Mouse (Mus musculus) v-Abl transformed pro-B cells (cell line): ENCODE measurements at regions not wholly inside any gene's neighbourhood (a gene's known extent, or its start where the extent isn't known, plus 50 kb on each side); places are given as distances from the start of the nearest gene placed in this dataset.

ENCODE experiments used
- in situ Hi-C, 2 experiments: fragments of 400-800 bp; cut with MboI; formaldehyde crosslinking; loops; one replicate each; pipeline ENCODE4 v1.15.1; 2025; ENCODE audit not compliant: unreplicated experiment in 2 of 2

DNA sequence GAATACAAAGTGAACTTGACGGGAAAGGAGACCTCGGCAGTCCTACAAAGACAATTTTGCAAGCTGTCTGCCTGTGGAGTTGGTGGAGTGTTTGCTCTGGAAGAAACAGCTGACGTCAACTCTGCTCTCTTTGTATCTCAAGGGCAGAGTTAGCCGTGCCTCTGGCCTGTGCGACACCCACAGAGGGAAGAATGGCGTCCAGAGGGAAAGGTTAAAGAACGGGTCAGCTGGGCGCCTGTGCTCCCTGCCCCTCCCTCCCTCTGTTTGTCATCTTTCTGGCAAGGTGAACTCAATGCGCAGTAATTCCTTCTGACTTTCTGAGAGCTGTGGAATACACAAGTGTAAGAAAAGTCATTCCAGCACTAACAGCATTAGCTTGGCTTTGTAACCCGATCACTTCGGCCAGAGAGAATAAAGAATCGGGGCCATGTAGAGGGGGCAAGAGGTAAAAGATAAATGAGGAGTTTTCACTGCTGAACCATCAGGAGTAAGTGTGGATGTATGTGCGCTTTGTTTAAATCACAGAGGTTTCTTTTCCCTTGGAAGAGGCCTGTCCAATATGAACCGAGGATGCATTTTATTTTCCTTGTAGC lies 474.6 kb upstream of the Got2 start:
- in situ Hi-C loops: loop anchor here in 1 of 2 experiments (10.0 kb wide), 1 partner anchor 128 kb away; no protein-coding TSS in a partner anchor

DNA sequence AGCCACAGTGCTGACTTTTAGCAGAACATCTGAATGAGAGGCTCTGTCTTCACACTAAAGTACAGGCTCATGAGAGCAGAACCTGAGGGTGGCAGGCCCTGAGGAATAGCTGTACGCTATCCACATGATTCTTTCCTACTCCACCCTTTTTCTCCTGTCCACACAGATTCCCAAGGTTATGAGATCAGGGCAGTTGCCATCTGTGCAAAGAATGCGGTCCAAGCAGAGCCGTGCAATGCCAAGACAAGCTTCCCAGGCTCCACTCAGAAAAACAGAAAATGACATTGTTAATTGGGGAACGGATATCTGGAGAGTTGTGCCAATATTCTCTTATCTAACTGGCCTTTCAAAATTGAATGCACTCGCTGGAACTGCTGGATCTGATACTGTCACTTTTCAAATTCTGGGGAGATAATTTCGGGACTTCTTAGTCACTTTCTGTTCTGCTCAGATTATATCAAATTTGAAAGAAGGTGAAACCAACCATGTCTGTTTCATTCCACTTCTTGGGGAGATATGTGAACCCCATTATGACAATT lies 462.3 kb upstream of the Got2 start:
- in situ Hi-C loops: no loop called here

DNA sequence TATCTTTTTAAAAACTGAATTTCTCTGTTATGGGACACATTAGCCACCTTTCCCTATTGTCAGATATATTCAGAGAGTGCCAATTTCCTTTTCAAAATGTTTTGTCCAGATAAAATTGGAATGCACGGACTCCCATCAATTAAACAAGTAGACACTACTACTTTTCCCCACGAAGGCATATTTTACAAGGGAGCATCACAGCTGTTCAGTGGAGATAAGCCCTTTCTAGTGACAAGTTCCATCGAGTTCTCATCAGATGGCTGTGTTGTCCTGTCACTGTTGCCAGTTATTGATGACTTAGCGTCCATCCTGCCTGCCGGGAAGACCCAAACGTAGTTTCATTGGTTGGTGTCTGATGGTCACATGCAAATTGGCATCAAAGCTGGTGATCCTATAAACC lies 461.2 kb upstream of the Got2 start:
- in situ Hi-C loops: no loop called here

DNA sequence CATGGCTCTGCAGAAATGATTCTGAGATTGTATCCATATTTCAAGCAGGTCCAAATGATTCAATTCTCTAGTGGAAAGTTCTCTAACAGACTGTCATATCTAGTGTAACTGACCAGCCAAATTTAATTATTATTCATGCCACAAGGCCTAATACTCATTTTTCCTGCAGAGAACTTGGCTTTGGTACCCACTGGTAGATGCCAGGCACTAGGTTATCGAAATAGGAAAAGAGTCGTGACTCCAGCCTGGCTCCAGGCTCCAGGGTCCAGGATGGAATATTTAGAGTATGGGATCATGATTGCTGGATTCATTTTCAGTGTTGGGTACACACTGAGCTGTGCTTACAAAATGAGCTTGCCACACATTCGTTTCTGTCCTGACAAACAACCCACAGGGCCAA lies 452.4 kb upstream of the Got2 start:
- in situ Hi-C loops: no loop called here

DNA sequence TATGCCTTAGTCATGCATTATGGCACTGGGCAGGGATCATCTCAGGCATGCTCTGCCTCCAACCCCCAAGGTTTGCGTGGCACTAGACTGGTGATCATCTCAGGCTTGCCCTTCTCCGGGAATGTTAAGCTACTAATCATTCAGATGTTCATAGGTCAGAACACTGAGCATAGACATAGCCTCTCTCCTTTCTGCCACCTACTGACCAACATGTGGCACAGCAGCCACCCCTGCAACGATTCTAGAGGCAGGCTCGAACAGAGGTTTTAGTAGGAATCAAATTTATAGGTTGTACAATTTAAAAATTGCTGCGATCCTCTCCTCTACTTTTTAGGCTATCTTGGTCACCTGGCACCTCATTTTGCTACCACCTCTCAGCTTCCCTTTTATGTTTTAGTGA lies 430.0 kb upstream of the Got2 start:
- in situ Hi-C loops: no loop called here

DNA sequence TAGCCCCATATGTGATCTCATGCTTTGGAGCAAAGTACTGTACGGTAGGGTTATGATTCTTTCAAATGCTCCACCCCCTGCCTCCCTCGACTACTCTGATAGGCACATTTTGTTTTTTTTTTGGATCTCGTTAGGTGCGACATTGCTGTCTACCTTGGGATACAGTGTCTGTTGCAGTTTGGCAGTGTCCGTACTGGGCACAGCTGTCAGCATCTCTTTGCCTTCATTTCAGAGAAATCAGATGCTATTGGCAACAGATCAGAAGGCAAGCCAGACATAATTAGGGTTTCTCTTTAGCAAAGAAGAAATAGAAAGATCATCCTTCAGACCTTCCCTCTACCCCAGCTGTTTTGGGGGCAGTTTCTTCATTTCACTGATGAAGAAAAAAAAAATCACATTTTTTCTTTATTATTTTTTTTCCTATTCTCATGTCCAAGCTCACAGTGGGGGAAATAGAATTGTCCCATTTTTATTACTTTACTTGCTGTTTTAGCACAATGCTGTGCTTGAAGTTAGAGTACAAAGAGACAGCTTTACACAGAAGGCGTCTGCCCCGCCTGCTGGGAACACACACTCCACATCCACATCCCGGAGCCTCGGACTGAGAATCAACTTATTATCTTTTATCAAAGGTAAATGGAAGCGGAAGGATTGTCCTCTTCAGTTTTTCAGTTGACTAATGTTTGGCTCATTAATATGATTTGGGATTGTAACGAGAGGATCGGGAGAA lies 420.8 kb upstream of the Got2 start:
- in situ Hi-C loops: no loop called here

DNA sequence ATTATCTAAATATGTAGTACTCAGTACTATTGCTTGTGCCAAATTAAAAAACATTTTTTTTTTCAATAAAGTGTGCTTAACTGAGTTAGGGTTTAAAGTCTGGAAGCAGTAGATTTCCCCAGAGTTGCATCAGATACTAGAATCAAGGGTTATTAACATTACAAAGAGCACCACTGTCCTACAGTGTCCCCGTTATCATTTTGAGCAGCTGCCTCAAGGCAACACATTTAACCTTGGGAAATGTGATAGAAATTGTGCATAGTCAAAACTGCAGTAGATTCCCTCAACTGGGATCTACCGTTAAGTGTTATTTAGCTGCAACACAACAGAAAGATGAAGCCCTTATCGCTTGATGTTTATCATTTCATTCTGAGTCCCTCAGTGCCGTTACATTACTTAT lies 408.3 kb upstream of the Got2 start:
- in situ Hi-C loops: no loop called here

DNA sequence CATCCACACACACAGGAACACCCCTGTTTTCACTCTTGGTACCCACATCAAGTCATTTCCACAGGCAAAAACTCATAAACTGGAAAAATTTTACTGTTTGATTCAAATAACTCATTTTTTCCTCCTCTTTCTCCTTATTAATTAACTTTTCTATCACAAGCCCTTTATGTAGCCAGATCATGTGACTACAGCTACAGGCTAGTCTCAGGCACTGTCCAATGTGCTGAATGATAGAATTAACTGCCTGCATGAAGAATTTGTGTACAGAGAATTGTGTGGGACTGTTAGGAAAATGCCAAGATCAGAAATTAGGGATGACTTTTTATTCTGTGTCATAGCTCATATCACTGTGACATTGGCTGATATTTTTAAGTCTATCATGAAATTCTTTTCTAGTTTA lies 402.4 kb upstream of the Got2 start:
- in situ Hi-C loops: no loop called here

DNA sequence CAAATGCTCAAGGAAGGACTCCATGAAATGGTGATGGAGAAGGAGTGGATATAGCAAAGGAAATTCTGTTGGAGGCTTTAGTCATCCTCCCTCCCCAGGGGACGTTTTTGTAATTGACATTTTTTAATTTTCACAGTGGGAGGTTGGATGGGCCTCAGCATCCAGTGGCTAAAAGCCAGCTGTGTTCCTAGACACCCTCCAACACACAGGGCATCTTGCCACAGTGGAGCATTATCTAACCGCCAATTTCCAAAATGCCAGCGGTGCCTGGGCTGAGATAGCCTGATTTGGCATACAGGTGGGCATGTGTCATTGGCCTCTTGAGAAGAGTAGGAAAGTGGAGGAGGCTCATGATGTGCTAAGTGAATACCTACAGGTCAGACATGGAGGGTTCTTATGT lies 401.2 kb upstream of the Got2 start:
- in situ Hi-C loops: no loop called here

DNA sequence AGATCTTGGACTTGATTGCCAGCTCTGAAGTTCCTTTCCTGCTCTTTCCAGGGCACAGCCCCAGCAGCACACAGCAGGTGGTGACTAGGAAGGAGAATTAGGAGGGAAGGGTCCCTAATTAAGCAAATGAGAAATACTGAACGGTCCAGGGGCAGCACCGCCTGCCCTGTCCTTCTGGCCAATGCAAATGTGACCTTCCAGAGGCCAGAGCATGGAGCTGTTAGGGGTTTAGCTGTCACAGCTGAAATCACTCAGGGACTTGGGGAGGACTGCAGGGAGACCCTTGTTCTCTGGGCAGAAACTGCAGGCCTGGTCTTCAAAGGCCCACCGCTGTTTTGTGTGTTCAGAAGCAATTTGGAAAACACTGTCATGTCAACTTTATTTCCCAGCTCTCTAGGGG lies 400.2 kb upstream of the Got2 start:
- in situ Hi-C loops: no loop called here

DNA sequence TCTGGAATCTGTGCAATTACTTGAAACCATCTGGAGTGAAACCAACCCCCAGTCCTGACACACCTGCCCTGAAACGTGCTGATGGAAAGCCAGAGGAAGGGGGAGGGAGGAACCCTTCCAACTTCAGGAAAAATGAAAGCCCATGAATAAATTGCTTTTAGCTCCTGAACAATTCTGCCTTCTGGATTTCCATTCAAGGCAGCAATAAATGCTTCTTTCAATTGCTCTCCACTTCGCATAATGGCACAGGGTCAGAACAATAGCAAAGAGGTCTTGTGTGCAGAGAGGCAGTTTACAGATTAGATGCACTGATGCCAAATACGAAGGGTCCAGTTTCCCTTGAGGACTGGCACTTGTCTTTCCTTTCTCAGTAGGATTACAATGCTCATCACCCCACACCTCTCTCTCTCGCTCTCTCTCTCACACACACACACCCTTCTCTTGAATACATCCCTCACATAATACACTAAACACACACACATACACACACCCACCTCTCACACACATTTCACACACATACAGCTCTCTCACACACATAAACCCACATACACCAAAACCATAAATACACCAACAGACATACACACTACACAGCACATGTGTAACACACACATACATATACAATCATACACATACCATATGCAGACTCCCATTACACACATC lies 389.3 kb upstream of the Got2 start:
- in situ Hi-C loops: no loop called here

DNA sequence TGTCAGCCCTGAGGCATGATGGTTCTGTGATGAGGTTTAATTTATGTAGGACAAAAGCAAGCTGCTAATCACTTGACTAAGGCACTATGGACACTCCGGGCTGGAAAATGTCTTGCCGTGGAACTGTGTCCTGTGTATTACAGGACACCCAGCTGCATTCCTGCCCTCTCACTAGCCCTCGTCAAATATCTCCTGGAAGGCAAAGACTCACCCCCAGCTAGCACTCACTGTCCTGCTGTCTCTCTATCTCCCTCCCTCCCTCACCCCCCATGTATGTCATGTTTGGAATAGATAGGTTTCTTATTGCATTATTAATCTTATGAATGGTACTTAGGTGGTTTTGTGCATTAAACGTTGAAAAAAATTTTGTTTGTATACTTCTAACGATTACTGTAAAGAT lies 388.7 kb upstream of the Got2 start:
- in situ Hi-C loops: no loop called here

DNA sequence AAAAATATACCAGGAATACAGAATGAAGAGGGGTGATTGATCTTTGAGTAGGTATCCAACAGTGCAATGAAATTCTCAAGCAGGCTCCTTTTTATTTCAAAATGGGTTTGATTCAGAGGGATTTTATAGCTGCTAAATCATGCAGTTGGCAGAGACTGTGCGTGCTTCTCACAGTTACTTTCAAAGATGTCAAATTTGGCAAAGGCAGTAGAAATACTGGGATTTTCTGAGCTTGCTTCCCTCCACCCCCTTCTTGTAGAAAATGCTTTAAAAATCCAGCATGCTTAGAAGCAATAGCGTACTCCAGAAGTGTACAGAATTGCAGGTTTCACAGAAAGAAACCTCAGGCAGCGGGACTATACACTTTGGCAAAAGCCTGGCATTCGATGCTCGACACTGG lies 367.9 kb upstream of the Got2 start:
- in situ Hi-C loops: no loop called here

DNA sequence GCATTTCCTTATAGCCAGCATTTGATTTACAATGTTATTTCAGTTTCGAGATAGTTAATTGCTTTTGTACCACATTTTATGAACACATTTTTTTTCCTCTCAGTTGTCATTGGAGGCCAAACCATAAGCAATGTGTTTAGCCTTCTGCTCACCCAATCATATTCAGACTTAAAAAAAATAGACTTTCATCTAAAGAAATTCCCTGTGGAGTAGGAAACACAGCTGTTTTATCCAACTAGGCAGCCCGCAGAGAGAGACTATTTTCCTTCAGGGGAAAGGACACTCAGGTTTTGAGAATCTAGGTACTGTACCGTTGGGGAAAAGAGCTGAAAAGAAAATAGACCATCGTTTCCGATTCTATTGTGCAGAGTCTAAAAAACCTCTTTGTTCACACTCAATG lies 367.5 kb upstream of the Got2 start:
- in situ Hi-C loops: no loop called here

DNA sequence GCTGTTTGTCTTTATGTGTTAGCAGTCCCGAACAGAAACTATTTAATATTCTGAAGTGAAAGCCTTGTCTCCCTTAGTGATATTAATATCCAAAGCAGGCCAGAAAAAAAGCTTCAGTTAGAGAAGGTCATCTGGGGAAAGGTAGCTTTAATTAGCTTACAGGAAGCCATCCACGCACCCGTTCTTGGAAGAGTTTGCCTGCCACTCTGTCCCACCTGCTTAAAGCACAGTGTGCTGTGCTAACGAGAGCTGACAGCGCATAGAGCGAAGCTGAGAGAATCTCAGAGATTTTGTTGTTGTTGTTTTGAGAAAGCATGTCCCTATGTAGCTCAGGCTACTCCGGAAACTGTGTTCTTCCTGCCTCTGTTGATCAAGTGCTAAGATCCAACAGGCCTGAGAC lies 357.7 kb upstream of the Got2 start:
- in situ Hi-C loops: loop anchor here in 1 of 2 experiments (25.0 kb wide), 1 partner anchor 716 kb away; no protein-coding TSS in a partner anchor

DNA sequence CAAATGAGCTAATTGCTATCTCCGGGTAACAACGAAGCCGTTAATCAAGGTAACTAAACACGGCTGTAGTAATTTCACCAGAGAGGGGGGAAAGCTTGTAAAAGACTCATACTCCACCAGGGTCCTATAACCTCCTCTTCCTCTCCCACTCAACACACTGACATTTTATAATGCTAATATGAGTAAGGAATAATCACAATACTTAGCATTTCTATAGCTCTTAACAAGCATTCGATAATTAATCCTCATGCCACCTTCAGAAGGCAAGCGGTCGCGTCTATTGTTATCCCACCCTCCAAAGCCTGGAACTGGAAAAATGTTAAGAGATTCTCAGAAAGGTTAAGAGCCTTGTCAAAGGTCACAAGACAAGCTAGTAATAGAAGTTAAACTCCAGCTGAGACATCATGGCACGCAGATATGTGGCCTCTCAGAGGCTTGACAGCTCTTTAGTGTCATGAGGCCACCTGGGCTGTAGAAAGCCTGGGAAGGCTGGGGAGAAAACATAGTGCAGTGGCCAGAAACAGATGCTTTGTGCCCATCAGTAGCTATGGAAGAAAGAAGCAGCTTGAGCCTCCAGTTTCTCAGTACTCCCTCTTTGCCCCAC lies 356.3 kb upstream of the Got2 start:
- in situ Hi-C loops: loop anchor here in 1 of 2 experiments (25.0 kb wide), 1 partner anchor 718 kb away; no protein-coding TSS in a partner anchor

DNA sequence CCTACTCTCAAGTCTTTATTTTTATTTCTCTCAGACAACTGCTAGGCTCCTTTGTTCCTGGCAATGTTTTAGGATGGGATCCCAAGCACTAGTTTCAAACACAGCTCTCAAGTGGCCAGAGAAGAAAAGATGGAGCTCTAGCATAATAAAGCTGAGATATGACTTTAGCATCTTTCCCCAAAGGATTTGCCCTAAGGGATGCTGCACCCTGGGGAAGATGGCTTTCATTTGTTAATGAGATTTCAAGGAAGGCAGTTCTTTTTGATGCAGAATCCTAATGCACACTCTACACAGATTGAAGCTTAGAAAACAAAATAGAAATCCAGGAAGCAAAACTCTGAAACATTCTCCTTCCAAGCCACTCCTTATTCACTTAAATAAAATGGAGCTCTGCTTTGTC lies 350.1 kb upstream of the Got2 start:
- in situ Hi-C loops: loop anchor here (10.0 to 25.0 kb wide), 3 partner anchors 126 to 724 kb away; no protein-coding TSS in a partner anchor

DNA sequence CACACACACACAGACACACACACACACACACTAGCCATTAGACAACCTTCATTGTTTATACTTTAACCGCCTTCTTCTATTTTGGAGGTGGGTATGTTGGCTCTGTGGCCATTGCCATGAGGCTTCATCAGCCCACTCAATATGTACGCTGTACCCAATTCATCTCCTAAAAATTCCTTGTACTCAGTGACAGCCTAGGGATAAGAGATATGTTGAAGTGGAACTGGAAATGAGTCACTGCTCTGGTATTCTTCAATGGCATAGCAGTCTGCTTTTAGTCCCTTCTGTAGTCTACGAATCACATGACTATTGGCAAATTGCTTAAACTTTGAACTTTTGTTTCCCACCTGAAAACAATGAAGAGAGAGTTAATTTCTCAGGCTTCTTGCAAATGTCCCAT lies 349.6 kb upstream of the Got2 start:
- in situ Hi-C loops: loop anchor here (10.0 to 25.0 kb wide), 3 partner anchors 127 to 724 kb away; no protein-coding TSS in a partner anchor

DNA sequence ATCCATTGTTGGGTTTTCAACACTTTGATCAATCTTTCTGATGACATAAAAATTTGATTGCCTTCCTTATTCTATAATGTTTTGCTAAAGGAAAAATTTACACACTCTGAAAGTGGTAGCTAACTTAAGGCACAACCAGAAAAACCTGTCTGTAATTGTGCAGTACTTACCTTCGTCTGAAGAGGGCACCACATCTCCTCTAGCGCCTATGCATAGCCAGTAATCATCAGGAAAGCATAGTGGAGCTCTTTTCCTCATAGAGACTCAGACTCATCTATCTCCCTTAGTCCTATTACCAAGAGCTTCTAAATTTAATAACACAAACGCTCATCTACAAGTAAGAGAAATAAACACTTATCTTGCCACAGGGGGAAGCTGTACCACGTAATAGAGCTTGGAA lies 342.1 kb upstream of the Got2 start:
- in situ Hi-C loops: loop anchor here (10.0 to 25.0 kb wide), 3 partner anchors 134 to 732 kb away; no protein-coding TSS in a partner anchor
